Mouse (Mus musculus): ENCODE results near the gene Racgap1.

Gene Racgap1

DNA sequence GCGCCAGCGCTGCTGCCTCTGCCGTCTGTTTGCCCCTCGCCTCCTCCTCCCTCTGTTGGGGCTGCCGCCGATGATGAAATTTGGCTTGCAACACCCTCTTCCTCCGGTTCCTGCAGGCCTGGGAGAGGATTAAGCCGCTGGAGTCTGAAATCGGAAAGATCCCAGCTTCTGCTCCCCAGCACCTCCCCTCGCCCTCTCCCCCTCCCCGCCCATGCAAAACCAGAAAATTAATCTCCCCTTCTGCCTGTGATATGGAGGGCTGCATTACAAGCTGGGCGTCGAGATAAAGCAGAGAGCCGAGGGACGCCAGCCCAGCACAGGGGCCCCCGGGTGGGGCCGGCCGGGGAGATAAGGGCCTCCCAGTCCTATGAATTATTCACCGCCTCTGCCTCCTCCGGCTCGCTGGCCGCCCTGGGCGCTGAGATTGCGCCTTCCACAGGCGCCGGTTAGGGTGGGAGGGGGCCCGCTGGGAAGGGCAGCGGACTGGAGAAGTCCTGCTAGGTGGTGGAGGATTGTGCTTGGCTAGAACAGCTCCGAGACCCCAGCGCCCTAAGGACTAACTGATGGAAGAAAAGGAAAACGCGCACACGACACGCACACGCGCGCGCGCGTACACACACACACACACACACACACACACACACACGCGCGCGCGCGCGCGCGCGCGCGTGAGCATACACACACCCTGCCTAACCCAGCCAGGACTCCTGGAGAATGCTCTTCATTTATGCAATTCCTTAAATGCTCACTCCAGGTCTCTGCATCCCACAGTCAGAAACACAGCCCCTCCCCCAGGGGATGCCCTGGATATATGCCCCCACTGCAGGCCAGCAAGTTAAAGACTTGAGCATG, 13.4 kb upstream of the Racgap1 start:
- DNase-seq (ENCODE audit: low spot score) = peak; percentile 38

DNA sequence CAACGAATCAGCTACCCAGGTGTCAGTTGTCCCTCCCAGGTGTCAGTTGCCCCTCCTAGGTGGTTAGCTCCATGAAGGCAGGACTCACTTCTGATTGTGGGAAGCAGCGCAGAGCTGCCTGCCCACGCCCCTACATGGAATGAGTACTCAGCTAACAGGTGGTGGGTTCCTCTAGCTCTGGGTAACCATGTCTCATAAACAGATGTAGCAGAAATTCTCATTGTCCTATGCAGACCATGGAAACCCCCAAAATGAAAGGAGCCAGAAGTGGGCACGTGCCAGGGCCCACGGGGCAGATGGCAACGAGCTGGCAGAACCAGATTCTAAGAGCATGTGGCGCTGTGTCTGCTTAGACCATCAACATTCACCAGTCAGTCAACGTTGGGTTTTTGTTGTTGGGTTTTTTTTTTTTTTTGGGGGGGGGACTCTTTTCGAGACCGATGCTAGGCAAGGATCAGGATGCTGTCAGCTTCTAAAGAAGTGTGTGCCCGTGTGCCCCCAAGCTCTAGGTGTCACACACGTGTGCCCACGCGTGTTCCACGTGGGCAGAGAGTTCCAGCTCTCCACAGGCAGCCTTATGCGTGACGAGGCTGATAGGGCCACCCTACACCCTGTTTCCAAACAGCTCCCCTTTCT, 12.6 kb upstream of the Racgap1 start:
- DNase-seq (ENCODE audit: low spot score) = no peak

DNA sequence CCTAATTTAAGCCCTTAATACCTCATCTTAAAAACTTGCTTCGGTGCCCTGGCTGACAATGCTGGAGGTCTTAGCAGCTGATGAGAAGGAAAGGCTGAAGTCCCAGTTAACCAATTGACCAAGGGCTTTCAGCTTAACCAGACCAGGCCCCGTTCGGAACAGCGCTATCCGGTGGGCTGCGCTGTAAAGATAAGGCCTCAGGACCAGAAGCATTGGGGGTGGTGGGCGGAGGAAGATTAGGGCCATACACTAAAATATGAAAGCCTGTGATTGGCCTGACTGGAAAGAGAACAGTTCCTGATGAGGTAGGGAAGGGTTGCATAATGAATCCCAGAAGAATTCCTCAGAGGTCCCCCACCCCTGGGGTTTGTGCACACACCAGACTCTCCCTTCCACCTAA, 10.9 kb upstream of the Racgap1 start:
- no peak for DNase-seq (ENCODE audit: low spot score)

DNA sequence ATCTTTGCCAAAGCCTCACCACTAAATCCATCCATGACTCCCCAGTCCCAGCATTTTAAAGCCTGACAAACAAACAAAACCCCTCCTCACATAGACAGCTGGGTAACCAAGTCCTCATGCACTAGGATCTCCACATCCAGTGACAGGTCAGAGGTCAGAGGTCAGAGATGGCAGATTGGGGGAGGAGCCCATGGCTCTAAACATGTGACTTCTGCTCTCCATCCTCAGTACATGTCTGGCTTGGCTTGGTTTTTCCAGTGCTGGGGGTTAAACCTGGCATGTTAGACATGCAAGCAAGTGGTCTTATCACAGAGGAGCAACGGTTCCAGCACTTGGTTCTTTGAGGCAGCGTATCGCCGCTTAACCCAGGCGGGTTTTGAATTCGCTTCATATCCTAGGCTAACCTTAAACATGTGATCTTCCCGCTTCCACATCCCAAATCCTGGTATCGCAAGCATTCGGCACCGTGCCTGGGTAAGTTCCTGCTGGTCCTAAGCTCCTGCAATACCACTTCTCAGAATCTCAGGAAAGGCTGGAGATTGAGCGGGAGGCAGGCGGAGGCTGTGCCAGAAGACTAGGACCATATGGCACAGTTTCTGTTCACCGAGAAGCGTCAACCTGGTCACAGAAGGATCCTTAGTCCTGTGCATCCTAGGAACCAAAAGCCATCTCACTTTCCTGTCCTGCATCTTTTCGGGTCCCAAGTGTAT, 9.8 kb upstream of the Racgap1 start:
- DNase-seq (ENCODE audit: low spot score) = no peak

DNA sequence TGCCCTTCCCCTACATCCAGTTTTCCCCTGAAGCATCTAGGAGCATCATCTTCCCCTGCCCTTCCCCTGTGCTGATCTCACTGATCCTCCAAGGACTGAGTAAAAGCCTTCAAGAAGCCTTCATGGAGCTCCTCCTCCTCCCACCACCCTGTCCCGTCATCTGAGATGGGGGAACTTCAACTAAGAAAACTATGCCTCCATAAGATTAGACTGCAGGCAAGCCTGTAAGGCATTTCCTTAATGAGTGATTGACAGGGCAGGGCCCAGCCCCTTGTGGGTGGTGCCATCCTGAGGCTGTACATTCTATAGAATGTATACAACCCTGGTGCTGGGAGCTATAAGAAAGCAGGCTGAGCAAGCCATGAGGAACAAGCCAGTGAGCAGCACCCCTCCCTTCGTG, 7.0 kb upstream of the Racgap1 start:
- no peak for DNase-seq (ENCODE audit: low spot score)

DNA sequence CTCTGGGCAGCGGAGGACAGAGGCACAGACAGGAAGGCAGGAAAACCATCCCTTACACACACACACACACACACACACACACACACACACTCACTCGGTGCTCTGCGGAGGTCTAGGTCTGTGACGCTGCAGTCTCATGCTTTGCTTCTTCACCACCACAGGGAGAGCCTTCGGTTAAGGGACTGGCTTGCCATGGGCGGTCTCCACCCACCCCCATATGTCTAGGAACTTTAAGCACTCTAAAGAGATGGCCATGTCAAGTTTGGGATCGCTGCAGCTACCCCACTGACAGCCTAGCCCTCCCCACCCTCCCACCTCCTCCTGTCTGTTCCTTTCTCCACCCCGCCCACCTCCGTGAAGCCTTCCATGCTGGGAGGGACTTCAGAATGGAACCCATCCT, 4.5 kb upstream of the Racgap1 start:
- no peak for DNase-seq (ENCODE audit: low spot score)

DNA sequence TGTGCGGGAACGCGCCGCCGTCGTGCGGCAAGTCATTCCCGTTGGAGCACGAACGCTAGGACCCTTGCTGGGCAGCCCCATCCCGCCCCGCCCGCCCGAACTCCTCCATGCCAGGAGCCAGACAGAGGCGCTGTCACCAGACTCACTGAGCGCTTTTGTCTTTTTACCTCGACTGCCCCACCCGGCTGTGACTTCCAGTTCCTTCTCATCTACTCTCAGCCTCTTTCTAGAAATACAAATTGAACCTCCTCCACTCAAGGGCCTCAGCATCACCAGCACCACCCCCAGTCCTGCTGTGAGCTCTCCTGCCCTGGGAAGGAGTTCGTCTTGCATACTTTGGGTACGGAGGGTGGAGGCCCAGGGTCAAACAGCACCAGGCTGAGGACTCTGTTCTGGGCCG, 2.4 kb upstream of the Racgap1 start:
- DNase-seq (ENCODE audit: low spot score) = no peak

DNA sequence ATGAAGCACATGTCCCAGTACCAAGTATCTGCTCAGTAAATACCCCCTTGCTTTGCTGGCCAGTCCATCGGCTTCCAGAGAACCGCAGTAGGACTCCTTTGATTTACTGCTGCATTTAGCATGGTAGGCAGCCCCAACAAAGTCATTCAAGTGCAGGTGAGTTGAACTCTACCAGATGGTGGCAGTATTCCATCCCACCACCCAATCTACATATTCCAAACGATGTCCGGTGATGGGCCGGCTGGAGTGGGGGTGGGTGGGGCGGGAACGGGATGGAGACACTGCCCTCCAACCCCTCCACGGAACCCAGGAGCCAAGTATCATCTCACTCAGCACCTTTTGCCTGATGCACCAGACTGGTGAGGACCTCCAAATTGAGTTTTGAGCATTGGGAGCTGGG, 1.8 kb upstream of the Racgap1 start:
- no peak for DNase-seq (ENCODE audit: low spot score)

DNA sequence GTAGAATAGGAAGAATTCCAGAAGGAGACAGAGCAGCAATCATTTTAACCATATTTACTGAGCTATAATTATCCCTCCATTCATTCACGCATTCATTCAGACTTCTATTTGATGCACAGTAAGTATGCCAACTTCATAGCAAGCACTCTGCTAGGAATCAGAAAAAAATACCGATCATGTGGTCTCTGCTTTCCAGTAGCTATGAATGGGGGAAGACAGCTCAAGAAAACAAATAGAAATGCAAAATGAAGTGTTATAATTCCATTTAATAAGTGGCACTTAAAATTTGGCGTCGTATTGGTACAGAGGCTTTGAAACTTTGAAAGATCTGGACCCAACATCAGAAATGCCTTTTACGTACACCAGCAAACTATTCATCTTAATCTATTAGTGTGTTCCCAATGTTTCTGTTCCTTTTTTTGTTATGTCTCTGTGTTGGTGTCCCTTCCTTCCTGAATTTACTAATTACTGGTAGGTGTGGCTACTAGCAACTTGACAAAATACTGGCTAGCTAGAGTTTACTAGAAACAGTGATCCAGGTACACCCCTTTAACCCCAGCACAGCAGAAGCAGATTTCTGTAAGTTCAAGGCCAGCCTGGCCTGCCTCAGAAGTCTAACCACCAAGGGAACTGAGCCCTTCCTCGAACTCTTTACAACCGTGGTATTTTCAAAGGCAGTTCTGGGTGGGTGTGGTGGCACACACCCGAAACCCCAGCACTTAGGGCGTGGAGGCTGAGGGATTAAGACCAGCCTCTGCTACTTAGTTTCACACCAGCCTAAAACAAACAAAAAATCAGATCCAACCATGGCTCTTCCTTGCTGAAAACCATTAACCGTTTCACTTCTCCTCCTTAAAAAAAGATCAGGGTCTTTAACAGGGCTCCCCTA, 772 bp upstream of the Racgap1 start:
- no peak for DNase-seq (ENCODE audit: low spot score)

DNA sequence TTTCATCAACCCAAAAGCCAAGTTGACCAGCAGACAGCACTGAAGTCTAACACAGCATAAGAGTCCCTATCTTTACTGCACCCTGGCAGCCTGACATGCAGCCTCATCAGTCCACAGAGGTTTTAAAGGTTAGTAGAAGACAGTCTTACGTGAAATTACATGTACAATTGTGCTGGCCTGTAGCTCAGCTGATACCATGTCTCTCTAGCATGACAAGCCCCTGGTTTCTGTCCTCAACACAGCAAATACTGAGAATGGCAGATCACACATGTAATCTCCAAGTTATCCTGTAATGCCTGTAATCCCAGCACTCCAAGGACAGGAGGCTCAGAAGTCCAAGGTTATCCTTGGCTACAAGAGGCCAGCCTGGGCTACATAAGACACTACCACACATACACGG, 1.2 kb downstream of the Racgap1 start:
- no peak for DNase-seq (ENCODE audit: low spot score)

DNA sequence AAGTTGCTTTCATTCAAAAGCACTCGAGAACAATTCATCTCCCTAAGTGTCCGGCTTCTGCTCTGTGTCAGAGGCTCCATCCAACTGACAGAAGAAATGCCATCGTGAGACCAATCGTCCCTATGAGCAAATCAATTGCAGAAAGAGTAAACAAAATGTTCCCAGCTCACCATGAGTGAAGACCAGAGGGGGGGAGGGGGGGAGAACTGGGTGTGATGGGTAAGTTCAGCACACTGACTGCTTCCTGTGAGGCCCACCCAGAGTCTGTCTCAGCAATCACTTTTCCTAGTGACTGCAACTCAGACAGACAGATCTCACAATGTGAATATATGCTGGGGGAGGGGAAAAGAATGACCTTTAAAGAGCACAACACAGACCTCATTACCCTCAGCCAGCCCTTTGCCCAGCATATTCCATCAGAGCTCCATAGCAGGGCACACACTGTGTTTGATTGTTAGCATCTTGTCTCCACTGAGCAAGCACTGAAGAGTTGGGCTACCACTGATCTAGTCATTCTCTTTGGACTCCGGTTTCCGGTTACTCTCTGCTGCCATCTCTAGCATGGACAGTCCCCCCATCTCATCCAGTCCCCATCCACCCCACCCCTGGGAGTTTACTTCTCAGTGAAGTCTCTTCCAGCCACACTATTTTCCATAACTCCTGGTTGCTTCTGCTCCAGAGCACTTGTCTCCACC, 2.2 kb downstream of the Racgap1 start:
- no peak for DNase-seq (ENCODE audit: low spot score)

DNA sequence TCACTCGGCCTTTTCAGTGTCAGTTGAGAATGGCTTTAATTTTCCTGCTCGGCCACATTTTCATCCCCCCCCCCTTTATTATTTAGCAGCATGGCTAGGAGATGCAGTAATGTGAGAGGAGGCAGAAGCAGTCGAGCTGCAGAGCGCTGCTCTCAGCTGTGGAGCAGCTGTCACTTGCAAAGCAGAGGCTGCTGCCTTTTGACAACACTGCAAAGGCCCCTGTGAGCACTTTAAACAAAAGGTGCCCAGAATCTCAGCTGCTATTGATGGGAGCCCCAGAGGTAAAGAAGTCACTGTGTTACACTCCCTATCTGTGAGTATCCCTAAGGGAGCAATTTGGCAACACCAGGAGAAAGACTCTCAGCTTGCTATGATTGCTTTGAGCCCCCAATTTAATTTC, 3.1 kb downstream of the Racgap1 start:
- DNase-seq (ENCODE audit: low spot score) = no peak

DNA sequence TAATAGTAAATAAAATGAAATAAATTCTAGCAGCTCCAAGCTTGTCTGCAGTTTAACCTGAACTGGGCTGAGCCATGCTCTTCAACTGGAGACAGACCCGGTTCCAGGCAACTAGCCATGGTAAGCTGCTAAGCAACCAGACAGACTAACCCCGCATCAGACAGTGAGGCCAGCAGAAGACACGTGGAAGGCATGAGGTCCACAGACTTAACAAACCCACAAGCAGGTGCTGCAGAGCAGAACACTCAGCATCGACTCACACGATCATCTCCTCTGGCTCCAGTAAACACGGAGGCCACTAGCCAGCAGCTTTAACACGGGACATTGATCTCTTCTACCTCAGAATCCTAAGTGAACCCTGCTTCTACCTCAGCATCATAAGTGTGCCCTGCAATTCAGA, 6.7 kb downstream of the Racgap1 start:
- no peak for DNase-seq (ENCODE audit: low spot score)

DNA sequence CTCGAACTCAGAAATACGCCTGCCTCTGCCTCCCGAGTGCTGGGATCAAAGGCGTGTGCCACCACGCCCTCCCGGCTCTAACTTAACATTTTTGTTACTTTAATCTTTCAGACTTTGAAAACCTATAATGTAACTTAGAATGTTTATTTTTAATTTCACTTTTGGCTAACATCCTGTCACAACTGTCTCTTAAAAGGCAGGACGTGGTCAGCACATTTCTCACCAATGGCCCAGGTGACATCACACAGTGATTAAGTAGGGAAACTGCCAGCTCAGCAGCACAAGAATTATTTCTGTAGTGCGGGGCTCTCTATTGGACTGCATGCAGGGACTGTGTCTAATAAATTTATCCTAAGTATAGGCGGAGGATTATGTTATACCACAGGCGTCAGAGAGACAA, 7.6 kb downstream of the Racgap1 start:
- DNase-seq (ENCODE audit: low spot score) = no peak

DNA sequence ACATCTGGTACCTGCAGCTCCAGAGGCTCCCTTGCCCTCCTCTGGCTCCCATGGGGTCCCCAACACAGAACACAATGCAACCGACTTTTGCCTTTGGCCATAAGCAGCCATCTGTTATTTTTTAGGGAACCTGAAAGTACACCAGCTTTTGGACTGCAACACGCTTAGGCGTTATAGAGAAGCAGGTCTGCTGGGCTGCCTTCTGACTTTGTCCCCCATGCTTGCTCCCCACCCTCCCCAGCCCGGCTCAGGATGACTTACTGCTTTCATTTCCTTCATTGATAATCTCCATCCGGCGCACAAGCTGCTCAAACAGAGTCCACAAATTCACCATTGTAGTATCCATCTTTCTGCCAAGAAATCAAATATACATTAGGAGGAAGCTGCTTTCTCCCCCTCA, 8.8 kb downstream of the Racgap1 start:
- DNase-seq (ENCODE audit: low spot score) = no peak

DNA sequence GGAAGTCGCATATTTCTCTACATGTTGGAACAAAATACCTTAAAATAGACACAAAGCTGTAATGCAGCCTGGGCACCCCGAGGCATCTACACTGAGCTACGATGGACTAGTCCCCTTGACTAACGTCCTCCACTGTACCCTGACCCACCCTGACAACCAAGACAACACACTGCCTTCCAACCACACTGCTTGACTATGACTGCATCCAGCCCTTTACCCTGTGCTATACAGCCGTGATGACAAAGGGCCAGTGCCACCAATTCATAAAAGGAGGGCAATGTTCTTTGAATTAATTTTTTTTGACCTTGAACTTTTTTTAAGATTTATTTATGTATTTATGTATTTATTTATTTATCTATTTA, 13.4 kb downstream of the Racgap1 start:
- DNase-seq (ENCODE audit: low spot score) = no peak

DNA sequence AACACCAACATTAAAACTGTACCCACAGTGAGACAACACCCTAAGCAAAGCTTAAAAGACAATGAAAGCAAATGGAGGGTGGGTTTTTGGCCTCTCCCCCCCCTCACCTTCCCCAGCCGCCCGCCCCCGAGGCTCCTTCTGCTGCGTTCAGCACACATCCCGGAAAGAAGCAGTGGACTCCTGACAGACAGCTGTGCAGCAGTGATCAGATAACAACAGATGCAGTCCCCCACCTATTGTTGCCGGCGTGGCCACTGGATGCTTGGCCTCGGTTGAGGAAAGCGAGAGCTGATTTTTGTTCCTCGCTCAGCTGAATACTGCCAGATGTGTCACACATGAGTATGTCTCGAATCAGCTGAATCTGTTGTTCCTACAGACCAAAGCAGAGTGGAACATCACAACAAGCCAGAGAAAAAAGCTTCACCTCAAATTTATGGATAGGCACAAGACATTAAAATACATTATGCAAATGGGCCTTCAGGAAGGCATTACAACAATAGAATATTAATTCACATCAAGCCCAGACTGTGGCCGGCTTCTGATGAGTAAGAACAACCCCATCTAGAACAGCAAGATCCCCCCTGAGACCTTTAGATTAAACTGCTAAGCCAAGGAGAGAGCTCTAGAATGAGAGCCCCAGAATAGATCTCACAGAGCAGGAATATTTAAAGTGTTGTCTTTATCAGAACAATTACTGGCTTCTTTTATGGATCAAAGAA, 13.9 kb downstream of the Racgap1 start:
- no peak for DNase-seq (ENCODE audit: low spot score)

DNA sequence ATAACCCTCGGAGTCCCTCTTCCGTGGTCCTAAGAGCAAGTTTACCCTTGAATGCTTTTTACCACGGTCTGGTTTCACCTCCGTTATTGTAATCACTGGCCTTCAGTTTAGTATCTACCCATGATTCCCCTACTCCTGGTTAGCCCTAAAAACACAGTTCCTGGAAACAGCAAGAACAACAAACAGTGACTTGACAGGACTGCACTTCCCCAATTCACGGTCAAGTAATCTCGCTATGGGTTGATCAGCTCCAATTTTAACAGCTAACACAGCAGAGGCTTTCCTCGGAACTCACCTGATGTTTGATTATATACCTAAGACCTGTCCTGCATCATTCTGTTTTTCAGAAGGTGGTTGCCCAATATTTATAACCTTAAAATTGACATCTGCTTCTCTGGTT, 16.8 kb downstream of the Racgap1 start:
- no peak for DNase-seq (ENCODE audit: low spot score)

DNA sequence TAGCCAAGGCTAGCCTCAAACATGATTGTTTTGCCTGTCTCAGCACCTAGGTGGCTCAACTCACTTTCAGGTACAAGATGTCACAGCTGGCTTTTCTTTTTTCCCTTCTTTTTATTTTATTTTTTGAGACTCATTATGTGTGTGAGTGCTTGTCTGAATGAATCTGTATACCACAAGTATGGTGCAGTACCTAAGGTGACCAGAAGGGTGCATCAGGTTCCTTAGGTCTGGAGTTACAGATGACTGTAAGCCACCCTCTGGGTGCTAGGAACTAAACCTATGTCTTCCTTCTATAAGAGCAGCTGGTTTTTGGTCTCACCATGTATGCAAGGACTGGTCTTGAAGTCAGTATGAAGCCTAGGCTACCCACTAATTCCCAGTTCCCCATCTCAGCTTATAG, 19.8 kb downstream of the Racgap1 start:
- DNase-seq (ENCODE audit: low spot score) = no peak

DNA sequence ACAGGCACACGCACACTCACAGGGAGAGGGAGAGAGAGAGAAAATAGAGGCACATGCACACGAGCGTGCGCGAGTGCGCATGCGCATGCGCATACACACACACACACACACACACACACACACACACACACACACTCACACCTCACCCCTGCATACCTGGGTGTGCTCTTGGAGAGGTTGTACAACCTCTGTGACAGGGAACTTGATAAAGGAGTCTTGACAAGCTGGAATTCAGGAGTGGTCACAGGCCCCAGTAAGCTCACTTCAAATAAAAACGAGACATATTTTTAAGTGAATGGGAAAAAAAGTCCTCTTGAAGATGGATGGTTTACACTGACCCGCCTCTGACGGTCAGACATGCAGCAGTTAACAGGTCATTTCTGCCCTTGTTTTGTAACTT, 29.4 kb downstream of the Racgap1 start:
- DNase-seq (ENCODE audit: low spot score) = no peak

DNA sequence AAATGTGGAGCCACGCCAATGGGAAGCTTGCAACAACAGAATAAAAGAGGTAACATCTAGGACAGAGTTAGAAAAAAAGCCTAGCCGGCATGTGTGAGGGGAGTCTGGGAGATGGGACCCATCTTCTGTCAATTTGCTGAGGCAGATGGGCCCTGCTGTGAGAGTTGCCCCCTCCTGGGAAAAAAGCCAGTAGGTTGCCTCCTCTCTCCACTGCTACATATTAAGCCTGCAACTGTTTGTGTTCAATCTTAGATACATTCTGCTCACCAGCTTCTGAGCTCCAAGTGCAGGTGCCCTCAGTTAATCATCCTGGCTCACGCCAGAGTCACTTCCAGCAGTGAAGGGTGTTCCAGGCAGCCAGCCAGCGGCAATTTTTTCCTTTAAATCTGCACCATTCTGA, 31.6 kb downstream of the Racgap1 start:
- no peak for DNase-seq (ENCODE audit: low spot score)

Data from ovary, adult 18-20 months (tissue).